Mouse (Mus musculus) adrenal gland, postnatal 4 days (tissue): ENCODE results near the gene Fam83c. TPM values are rescaled to one million over a fixed set of nuclear protein-coding genes. Genes with fewer than 3 reads are reported as not detected.

ENCODE experiments used
- DNase-seq, 2 experiments: peaks; one replicate each; pipeline ENCODE4 v3.0.0; 2021 to 2022; ENCODE audit warnings: low spot score in 2 of 2, mixed read lengths in 2 of 2
- total RNA-seq, 2 experiments: library from RNA; stranded (reverse); gene quantifications; 2 replicates each; pipeline ENCODE4 v1.2.3; 2021

Fam83c gene
- total RNA-seq, 2 experiments from 2014 or later: not detected

GRCm38 (mm10) chr2:155830841-155831240 lies 3.8 kb downstream of the Fam83c start:
- no peak for DNase-seq

GRCm38 (mm10) chr2:155826630-155827424 lies 7.8 kb downstream of the Fam83c start, which contains the start of gene Eif6:
Gene Eif6, minus strand, starts transcription at chr2:155826925.
- peak; percentile 57 to 75 for DNase-seq

GRCm38 (mm10) chr2:155825904-155826629 lies 8.6 kb downstream of the Fam83c start:
- DNase-seq: no peak

- DNase-seq: no peak
Observed at GRCm38 (mm10) chr2:155823722-155824121, 10.9 kb downstream of the Fam83c start.

GRCm38 (mm10) chr2:155820779-155821178 lies 13.9 kb downstream of the Fam83c start:
- DNase-seq: no peak

GRCm38 (mm10) chr2:155819449-155820251 lies 15.0 kb downstream of the Fam83c start:
- DNase-seq: no peak

GRCm38 (mm10) chr2:155819392-155819448 lies 15.4 kb downstream of the Fam83c start, which contains the start of gene BC029722:
Gene BC029722, minus strand, starts transcription at chr2:155819426.
- no peak for DNase-seq

GRCm38 (mm10) chr2:155818596-155819391 lies 15.9 kb downstream of the Fam83c start:
- peak; percentile 89 to 92 for DNase-seq

GRCm38 (mm10) chr2:155817301-155818245 lies 17.1 kb downstream of the Fam83c start:
- peak in 1 of 2 experiments; percentile 35 for DNase-seq

- DNase-seq: no peak
Observed at GRCm38 (mm10) chr2:155816179-155816578, 18.5 kb downstream of the Fam83c start.

- DNase-seq: no peak
Observed at GRCm38 (mm10) chr2:155814829-155815228, 19.8 kb downstream of the Fam83c start.

GRCm38 (mm10) chr2:155812637-155813036 lies 22.0 kb downstream of the Fam83c start:
- no peak for DNase-seq

GRCm38 (mm10) chr2:155811821-155812396 lies 22.7 kb downstream of the Fam83c start:
- DNase-seq: peak; percentile 55 to 62

GRCm38 (mm10) chr2:155809620-155810019 lies 25.0 kb downstream of the Fam83c start:
- no peak for DNase-seq

GRCm38 (mm10) chr2:155807408-155807807 lies 27.2 kb downstream of the Fam83c start:
- no peak for DNase-seq

GRCm38 (mm10) chr2:155806548-155806947 lies 28.1 kb downstream of the Fam83c start:
- DNase-seq: peak in 1 of 2 experiments; percentile 49

- no peak for DNase-seq
Observed at GRCm38 (mm10) chr2:155805925-155806255, 28.8 kb downstream of the Fam83c start.

- DNase-seq: peak in 1 of 2 experiments; percentile 54
Observed at GRCm38 (mm10) chr2:155805231-155805924, 29.3 kb downstream of the Fam83c start.

GRCm38 (mm10) chr2:155804053-155804452 lies 30.6 kb downstream of the Fam83c start:
- no peak for DNase-seq
